Mouse (Mus musculus) heart, postnatal 0 days (tissue): Measurements from ENCODE around the gene Mafb.

Experiments
- CTCF ChIP-seq: IDR thresholded peaks from 2 replicates; pipeline ENCODE4 v1.5.1; 2016; ENCODE audit warnings: antibody characterized with exemption, control low read depth, low read depth
- EP300 ChIP-seq: IDR thresholded peaks from 2 replicates; pipeline ENCODE4 v1.6.1; 2016; ENCODE audit warnings: antibody characterized with exemption, low read depth

- no peak for TF ChIP-seq EP300
- no peak for TF ChIP-seq CTCF
Measured at GRCm38 (mm10) chr2:160353581-160353980, 13.3 kb downstream of the Mafb start.
